Mouse (Mus musculus): Measurements from ENCODE around the gene Cenpc1. TPM values are rescaled to one million over a fixed set of nuclear protein-coding genes. Genes with fewer than 3 reads are reported as not detected.
A peak's percentile ranks its signal among the peaks of the same experiment; 100 is the strongest.

Cenpc1 gene
- total RNA-seq (2021): 1 to 10 TPM; 3.2 to 3.7 TPM
- long read RNA-seq, experiment 1, partial matches to known transcripts: 1 of 2 reads
- long read RNA-seq, experiment 1, other reads (novel, unspliced or antisense): 0 of 2 reads
- long read RNA-seq, experiment 2, partial matches to known transcripts: 0 of 3 reads
- long read RNA-seq, experiment 2, other reads (novel, unspliced or antisense): 1 of 3 reads

GRCm38 (mm10) chr5:86065101-86065875, at the start of gene Cenpc1:
Gene Cenpc1, minus strand, starts transcription at chr5:86065583.
- DNase-seq: peak; percentile 96

DNA sequence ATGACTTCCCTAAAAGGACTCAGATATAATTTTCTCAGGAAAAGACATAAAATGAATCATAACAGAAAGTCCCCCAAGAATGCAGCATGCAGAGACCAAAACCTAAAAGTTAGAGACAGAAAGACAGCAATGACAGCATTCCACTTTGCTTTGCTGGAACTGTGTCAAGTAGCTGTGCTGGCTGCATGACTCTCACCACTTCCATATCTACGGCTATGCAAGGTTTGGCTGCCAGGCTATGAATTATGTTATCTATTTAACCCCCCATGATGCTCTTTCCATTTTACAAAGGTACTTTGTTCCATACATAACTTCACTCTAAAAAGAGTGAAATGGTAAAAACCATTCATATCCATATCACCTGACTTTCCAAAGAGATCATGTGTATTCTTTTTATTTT, 48.6 kb upstream of the Cenpc1 start:
- no peak for DNase-seq

- DNase-seq: no peak
Measured at GRCm38 (mm10) chr5:86113037-86113436, 47.7 kb upstream of the Cenpc1 start.

DNA sequence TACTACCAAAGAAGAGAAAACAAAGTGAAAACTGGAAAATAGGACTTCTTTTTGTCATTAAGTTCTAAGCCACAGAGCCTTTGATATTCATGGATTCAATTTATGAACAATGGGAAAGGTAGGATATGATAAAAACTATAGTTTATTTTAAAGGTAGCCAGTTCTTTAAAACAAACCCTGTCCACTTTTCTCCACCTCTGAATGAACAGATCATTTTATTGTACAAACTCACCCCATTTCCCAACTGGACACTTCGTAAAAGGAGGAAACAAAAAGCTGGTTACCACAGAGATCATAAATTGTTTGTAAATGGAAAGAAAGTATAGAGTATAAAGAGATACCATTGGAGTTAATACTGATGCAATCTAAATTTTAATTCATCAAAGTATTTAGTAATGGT, 45.7 kb upstream of the Cenpc1 start:
- no peak for DNase-seq

DNA sequence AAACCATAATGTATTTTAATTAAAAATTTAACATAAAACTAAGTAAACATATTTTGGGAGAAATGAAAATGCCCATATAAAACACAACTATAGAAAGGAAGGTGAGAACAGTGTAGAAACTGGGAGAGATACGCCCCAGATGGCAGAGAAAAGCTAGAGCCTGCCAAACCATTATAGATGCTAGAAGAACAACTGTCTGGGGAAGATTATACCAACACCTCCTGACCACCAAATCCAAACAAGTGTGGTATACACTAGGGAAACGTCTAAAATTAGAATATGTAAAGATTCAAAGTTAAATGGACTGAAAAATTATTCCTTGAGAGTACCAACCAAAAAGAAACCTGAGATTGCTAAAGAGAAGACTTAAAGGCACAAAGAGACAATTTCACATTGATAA, 41.2 kb upstream of the Cenpc1 start:
- DNase-seq: no peak

GRCm38 (mm10) chr5:86102176-86102575, 36.8 kb upstream of the Cenpc1 start:
- DNase-seq: no peak

DNA sequence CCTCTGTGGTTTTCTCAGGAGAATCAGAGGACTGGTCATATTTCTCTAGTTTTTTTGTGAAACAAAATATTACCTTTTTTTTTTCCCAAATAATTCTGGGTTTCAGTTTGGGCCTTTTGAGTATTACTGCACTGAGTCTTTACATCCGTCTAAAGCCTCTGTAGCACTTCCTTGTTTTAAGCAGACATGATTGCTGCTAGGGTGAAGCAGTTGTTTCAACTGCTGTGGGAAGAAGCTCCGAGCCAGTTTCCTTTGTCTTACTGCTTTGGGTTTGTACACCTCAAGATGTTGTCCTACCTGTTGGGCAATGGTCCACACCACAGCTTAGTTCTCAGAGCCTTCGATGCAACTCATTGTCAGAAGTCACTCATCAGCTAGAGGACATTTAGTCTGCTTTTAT, 35.2 kb upstream of the Cenpc1 start:
- no peak for DNase-seq

DNA sequence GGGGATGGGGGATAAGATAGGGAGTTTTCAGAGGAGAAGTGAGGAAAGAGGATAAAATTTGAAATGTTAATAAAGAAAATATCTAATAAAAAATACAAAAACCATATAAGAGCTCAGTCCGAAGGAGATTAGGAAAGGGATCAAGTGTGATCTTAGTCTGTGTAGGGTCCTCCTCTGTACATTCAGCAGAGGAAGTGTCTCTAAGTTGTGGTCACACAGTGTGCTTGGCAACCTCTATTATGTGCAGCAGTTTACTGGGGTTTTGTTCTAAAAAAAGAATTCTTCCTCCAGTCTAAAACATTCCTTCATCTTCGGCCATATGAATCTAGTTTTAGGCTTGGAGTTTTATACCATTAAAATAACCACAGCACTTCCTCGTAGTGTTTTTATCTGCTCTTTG, 33.6 kb upstream of the Cenpc1 start:
- no peak for DNase-seq

DNA sequence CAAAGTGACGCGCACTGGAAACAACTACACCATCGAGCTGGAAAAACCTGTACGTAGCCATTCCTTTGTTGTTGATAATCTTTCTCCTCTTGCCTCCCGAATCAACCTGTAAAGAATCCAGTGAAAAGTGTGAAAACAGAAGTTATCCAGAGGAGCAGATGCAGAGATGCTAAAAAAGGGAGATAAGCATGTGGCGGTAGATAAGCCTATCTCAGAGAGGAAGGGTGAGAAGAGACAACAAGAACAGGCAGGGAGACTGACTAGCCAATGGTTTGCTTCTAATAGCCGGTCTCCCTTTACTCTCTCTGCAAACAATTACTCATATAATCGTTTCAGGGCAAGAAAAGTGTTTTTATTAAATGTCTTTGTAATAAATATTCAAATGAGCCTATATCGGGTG, 29.4 kb upstream of the Cenpc1 start:
- no peak for DNase-seq

GRCm38 (mm10) chr5:86086751-86087150, 21.4 kb upstream of the Cenpc1 start:
- DNase-seq: no peak

DNA sequence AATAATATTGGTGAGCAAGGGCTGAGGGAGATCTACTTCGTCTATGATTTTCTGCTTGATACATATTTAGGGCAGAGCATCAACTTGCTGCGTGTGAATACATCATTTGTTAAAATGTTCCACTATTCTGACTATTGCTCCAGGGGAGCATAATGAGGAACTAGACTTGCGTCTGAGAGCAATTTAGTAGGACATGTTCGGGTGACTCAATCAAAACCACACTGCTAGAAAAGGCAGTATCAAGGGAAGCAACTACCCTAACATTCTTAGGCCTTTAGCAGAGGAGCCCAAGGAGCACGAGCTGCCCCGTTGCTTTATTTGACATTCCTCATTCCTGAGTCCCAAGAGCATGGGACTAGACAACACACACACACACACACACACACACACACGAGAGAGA, 19.6 kb upstream of the Cenpc1 start:
- no peak for DNase-seq

GRCm38 (mm10) chr5:86083987-86084386, 18.6 kb upstream of the Cenpc1 start:
- no peak for DNase-seq

GRCm38 (mm10) chr5:86078720-86079334, 13.4 kb upstream of the Cenpc1 start:
- DNase-seq: no peak

- no peak for DNase-seq
Measured at GRCm38 (mm10) chr5:86072756-86073386, 7.5 kb upstream of the Cenpc1 start.

DNA sequence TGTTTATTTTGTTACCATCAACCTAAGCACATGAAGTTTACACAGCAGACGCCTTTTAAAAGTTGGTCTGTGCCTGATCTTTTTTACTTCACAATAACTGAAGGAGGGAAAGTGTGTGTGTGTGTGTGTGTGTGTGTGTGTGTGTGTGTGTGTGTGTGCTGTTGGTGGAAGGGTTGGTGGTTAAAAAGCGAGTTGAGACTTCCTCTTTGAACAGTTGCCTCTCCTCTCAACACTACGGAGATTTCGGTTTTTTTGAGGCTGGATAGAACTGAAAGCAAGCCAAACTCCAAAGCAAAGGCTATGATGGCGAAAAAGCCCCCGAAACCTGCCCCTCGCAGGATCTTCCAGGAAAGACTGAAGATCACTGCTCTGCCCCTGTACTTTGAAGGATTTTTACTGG, 6.2 kb upstream of the Cenpc1 start, which contains the start of gene Stap1:
Stap1 (plus strand) TSS at position 209 of the 400 bp plus-strand sequence.
- no peak for DNase-seq

DNA sequence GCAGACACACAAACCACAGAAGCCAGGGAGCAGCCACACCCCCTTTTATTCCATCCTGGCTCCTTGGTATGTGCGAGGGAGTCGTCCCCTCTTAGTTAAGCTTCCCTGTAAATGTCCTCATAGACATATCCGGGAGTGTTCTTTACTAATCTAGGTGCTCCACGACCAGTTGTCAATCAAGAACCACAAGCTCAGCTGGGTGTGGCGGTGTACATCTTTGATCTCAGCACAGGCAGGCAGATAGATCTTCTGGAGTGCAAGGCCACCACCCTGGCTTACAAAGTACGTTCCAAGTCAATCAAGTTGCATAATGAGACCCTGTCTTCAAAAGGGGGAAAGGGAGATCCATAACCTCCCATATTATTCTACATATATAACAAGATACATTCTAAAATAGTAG, 3.7 kb upstream of the Cenpc1 start:
- no peak for DNase-seq

DNA sequence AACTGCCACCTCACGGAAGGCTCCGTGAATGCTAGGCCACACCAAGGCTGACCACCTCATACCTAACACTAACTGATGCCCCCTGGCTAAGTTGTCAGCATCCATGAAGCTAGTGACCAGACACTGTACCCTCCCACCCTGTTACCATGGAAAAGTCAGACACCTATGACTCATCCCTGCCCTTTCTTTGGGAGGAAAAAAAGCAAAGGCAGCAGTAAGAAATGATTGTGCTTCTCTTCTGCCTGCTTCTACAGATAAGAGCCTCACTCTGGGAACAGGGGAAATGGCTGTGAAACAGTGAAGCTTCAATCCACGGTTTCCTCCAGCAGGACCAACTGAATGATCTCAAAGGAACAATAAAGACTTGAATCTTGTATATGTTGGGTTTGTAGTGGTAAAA, 3.1 kb upstream of the Cenpc1 start:
- no peak for DNase-seq

GRCm38 (mm10) chr5:86066551-86066929, 1.2 kb upstream of the Cenpc1 start:
- DNase-seq: peak; percentile 71

- DNase-seq: no peak
Measured at GRCm38 (mm10) chr5:86065876-86066550, 630 bp upstream of the Cenpc1 start.

- no peak for DNase-seq
Measured at GRCm38 (mm10) chr5:86063501-86063900, 1.9 kb downstream of the Cenpc1 start.

- no peak for DNase-seq
Measured at GRCm38 (mm10) chr5:86029820-86030219, 35.6 kb downstream of the Cenpc1 start.

All from gastrocnemius, postnatal 25 days (tissue).